Mouse (Mus musculus) mature B cell (primary cell): Measurements from ENCODE around the gene Tmem135.

Experiments used
- in situ Hi-C: fragments of 300-500 bp; cut with MboI; formaldehyde crosslinking; loops from 2 replicates; pipeline ENCODE4 v1.14.3; 2019

The Tmem135 gene

GRCm38 (mm10) chr7:89115633-89116032 lies 288.4 kb downstream of the Tmem135 start:
- in situ Hi-C loops, result no loop called here

DNA sequence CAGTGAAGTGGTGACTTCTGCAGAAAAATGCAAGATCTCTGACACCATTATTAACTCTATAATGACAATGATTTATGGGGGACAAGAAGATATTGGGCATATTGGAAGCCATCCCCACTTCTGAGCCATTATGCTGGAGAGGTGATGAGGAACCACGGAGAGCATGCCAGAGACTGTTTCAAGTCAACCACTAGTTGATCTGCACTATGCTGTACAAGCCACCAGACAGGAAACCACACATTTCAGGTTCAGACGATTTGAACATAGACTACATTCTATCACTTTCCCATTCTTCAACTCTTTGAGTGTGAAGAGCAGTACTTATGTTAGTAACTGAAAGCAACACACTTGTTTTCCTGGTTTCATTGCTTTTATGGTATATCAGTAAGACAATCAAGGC lies 297.6 kb downstream of the Tmem135 start:
- in situ Hi-C loops, result no loop called here

- in situ Hi-C loops, result no loop called here
Observed at GRCm38 (mm10) chr7:89099756-89100155, 304.3 kb downstream of the Tmem135 start.
